Mouse (Mus musculus) adipocyte (in vitro differentiated cells): ENCODE measurements around the gene Lingo1.

Source experiments
- DNase-seq: peaks from one replicate; pipeline ENCODE4 v3.0.0-alpha.2; 2016; ENCODE audit warnings: low spot score

The Lingo1 gene

GRCm38 (mm10) chr9:56795721-56796655 lies at the start of gene Lingo1:
Gene Lingo1, minus strand, starts transcription at chr9:56796468.
- no peak for DNase-seq

- no peak for DNase-seq
These were observed 48.4 kb upstream of the Lingo1 start for GRCm38 (mm10) chr9:56844644-56845043.

GRCm38 (mm10) chr9:56843679-56844188 lies 47.5 kb upstream of the Lingo1 start:
- peak; percentile 81 for DNase-seq

GRCm38 (mm10) chr9:56842303-56842719 lies 46.0 kb upstream of the Lingo1 start:
- DNase-seq, result no peak

- DNase-seq, result no peak
These were observed 45.6 kb upstream of the Lingo1 start for GRCm38 (mm10) chr9:56841864-56842263.

- no peak for DNase-seq
These were observed 44.5 kb upstream of the Lingo1 start for GRCm38 (mm10) chr9:56840721-56841120.

- DNase-seq, result no peak
These were observed 38.9 kb upstream of the Lingo1 start for GRCm38 (mm10) chr9:56835152-56835551.

GRCm38 (mm10) chr9:56832900-56833299 lies 36.6 kb upstream of the Lingo1 start:
- no peak for DNase-seq

- no peak for DNase-seq
These were observed 35.6 kb upstream of the Lingo1 start for GRCm38 (mm10) chr9:56831904-56832303.

- no peak for DNase-seq
These were observed 33.9 kb upstream of the Lingo1 start for GRCm38 (mm10) chr9:56830162-56830561.

- no peak for DNase-seq
These were observed 32.6 kb upstream of the Lingo1 start for GRCm38 (mm10) chr9:56828841-56829240.

GRCm38 (mm10) chr9:56828146-56828545 lies 31.9 kb upstream of the Lingo1 start:
- no peak for DNase-seq

- no peak for DNase-seq
These were observed 29.4 kb upstream of the Lingo1 start for GRCm38 (mm10) chr9:56825476-56826213.

- peak; percentile 36 for DNase-seq
These were observed 28.6 kb upstream of the Lingo1 start for GRCm38 (mm10) chr9:56824900-56825299.

- DNase-seq, result no peak
These were observed 14.6 kb upstream of the Lingo1 start for GRCm38 (mm10) chr9:56810916-56811315.

GRCm38 (mm10) chr9:56807990-56808389 lies 11.7 kb upstream of the Lingo1 start:
- no peak for DNase-seq

GRCm38 (mm10) chr9:56803146-56803545 lies 6.9 kb upstream of the Lingo1 start:
- no peak for DNase-seq

- peak; percentile 50 for DNase-seq
These were observed 1.6 kb upstream of the Lingo1 start for GRCm38 (mm10) chr9:56797876-56798275.

GRCm38 (mm10) chr9:56796656-56797131 lies 426 bp upstream of the Lingo1 start:
- no peak for DNase-seq

GRCm38 (mm10) chr9:56791696-56792261 lies 4.5 kb downstream of the Lingo1 start:
- DNase-seq, result no peak

GRCm38 (mm10) chr9:56784576-56784975 lies 11.7 kb downstream of the Lingo1 start:
- no peak for DNase-seq
